Mouse (Mus musculus) small intestine, adult 2 months (tissue): Measurements from ENCODE around the gene Olfr1284.

Source experiments
- CTCF ChIP-seq: fragments of 200-500 bp; IDR thresholded peaks from 2 replicates; pipeline ENCODE4 v1.5.1; 2012; ENCODE audit warnings: low read depth, mild to moderate bottlenecking, control low read depth, inconsistent platforms, low read length, moderate library complexity, mixed read lengths; ENCODE audit not compliant: insufficient replicate concordance, insufficient read length; ENCODE audit errors: extremely low read depth
- POLR2A ChIP-seq: fragments of 200-500 bp; IDR thresholded peaks from 2 replicates; pipeline ENCODE4 v1.6.1; 2012; ENCODE audit warnings: low read depth, mild to moderate bottlenecking, control low read depth, inconsistent platforms, low read length, moderate library complexity

DNA sequence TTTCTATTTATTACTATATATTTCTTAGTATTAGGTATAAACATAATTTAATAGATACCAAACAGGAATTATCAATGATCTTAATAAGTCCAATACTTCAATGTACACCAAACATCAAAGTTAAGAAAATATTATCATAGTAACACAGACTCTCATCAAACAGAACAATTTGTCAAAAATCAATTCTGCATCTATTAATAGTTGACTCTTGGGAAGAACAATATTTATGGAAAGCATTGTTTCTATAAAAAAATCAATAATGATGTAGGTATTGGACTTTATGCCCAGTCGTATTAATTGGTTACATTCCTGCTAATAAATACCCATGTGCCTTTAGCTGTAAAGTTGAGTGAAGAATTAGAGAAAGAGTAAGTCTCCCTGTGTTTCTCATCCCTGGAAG, at the start of gene Olfr1284:
- TF ChIP-seq CTCF (no peak), POLR2A (no peak)
